Mouse (Mus musculus): ENCODE results near the gene Rps17. TPM values are rescaled to one million over a fixed set of nuclear protein-coding genes. Genes with fewer than 3 reads are reported as not detected.

The Rps17 gene
- polyA plus RNA-seq (2016; fragmentation: Nextera tagmentation; extraction: Ambion mirVana) = 991 and 1,051 TPM in 2 replicates

DNA sequence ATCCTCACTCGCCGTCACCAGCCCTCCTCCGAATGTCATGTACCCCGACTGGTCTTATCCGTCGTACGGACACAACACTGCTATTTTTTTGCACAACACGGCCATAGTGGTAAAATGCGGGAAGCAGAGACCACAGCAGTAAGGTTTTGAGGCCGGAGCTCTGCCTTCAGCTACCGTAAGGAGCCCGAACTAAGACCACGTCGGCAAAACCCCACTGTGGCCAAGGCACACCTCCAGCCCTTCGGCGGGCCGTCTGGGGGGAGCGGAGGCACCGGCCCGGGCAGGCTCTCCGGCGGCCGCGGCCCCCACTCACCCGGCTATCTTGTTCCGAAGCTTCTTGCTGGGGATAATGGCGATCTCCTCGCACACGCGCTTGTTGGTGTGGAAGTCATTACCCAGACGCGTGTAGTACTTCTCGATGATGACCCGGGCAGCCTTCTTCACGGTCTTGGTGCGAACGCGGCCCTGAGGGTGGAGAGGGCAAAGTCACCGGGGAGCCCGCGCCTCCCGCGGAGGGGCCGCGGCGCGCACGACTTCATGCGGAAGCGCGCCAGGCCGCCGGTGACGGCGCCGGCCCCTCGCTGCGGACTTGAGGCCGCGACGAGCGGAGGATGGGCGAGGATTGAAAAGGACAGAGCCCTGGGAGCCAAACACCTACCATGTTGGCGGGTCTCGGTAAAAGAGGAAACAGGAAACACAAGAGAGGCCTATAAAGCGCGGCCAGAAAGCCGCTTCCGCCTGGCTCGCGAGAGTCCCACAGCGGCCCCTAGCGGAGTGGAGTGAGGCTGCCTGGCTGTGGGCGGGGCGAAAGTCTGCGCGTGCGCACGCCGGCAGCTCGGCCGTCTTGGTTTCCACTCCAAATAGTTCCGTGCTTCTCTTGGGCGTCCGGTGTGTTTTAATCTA, at the start of gene Rps17:
Gene Rps17, minus strand, starts transcription at position 711 of the 903 bp plus-strand sequence.
- peak within 1 kb of the TSS; percentile 94 for H3K4me3 ChIP-seq
- peaks cover 7% of the 10 kb centered on the region; the same call in 1 of the 2 replicates for H3K27me3 ChIP-seq (replicated peaks)
- peak within 1 kb of the TSS; percentile 88 for H3K27ac ChIP-seq
- peaks cover 37% of the 10 kb centered on the region for H3K4me1 ChIP-seq
- H3K36me3 ChIP-seq = peaks cover 48% of the 10 kb centered on the region
- no peaks in the 10 kb centered on the region for H3K9me3 ChIP-seq (replicated peaks)
- peak within 1 kb of the TSS; percentile 85 for H3K4me2 ChIP-seq
- under 1% methylated on average over 85 of the region's 85 CpGs for WGBS (ENCODE audit: insufficient replicate concordance)
- ATAC-seq = peak; percentile 84
- peak within 1 kb of the TSS; percentile 99 for H3K9ac ChIP-seq

DNA sequence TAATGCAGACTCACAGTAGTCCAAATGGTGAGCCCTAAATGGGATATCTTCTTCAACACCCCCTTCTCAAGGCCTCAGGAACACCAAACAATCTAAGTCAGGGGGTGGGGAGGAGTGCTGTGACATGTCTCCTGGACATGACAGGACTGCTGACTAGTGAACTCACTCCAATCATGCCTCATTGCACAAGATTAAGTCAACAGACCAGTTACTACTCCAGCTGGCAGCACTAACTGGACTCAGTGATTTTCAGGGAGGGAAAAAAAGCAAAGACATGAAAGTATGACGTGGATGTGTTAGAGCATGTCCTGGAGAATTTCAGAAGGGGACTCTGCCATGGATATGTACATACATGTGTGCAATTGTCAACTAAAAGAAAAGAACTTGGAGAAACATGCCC, 34.3 kb upstream of the Rps17 start:
- WGBS (ENCODE audit: insufficient replicate concordance) = 55% methylated on average over 1 of the region's 1 CpGs
- H3K9me3 ChIP-seq (replicated peaks) = no peaks in the 10 kb centered on the region
- H3K4me1 ChIP-seq = no peaks in the 10 kb centered on the region
- H3K36me3 ChIP-seq = no peaks in the 10 kb centered on the region
- H3K27me3 ChIP-seq (replicated peaks) = peaks cover 3% of the 10 kb centered on the region; the same call in 1 of the 2 replicates
- no peak overlapping the region for H3K9ac ChIP-seq
- H3K4me3 ChIP-seq = no peak overlapping the region
- ATAC-seq = no peak
- no peak overlapping the region for H3K27ac ChIP-seq
- no peak overlapping the region for H3K4me2 ChIP-seq

DNA sequence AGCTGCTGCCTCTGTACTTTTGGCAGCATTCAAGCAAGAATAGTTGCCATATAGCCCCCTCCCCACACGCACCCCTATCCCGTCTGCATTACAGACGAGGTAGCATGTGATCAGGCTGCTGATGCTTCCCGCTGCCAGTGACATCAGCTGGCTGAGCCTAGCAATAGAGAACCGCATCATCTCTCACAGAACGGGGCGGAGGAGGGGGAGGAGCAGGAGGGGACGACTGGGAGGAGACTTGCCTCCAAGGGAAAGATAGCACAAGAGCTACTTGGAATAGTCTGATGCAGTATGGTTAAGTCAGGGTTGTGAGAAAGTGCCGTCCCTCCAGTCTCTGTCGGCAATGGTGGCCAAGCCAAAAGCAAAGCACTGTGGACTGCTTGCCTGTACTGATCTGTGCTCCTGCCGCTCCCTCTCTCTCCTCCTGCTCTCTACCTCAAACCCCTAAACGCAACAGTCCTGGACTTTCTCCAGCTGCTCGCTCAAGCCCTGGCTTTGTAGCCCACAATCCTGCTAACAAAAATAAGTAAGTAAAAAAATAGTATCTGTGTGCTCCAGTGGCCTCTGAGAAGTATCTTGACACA, 27.4 kb upstream of the Rps17 start:
- H3K27me3 ChIP-seq (replicated peaks) = peaks cover 3% of the 10 kb centered on the region; the same call in 1 of the 2 replicates
- H3K9ac ChIP-seq = no peak overlapping the region
- WGBS (ENCODE audit: insufficient replicate concordance) = 10% methylated on average over 13 of the region's 13 CpGs
- H3K9me3 ChIP-seq (replicated peaks) = no peaks in the 10 kb centered on the region
- no peak overlapping the region for H3K27ac ChIP-seq
- H3K36me3 ChIP-seq = no peaks in the 10 kb centered on the region
- no peak for ATAC-seq
- no peak overlapping the region for H3K4me3 ChIP-seq
- H3K4me1 ChIP-seq = no peaks in the 10 kb centered on the region
- no peak overlapping the region for H3K4me2 ChIP-seq

DNA sequence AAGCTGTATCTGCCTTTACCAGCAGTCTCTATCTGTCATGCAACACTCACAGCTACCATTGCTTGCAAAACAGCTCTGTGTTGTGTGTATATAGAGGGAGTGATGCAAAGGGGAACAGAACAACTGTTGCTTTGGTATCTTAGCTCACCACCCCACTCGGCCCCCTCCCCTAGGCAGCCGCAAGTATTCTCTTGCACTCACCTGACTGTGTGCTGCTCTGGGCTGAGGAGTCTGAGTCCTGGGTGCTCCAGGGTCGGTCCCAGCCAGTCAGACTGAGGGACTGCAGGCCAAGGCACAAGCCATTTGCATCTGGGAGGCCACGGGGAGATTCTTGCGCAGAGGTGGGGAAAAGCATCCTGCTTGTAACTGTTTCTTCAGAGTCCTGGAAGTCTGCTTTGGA, 26.8 kb upstream of the Rps17 start:
- no peak overlapping the region for H3K4me2 ChIP-seq
- no peaks in the 10 kb centered on the region for H3K4me1 ChIP-seq
- no peak overlapping the region for H3K9ac ChIP-seq
- H3K27ac ChIP-seq = no peak overlapping the region
- no peaks in the 10 kb centered on the region for H3K36me3 ChIP-seq
- H3K4me3 ChIP-seq = no peak overlapping the region
- 19% methylated on average over 5 of the region's 5 CpGs for WGBS (ENCODE audit: insufficient replicate concordance)
- no peaks in the 10 kb centered on the region for H3K9me3 ChIP-seq (replicated peaks)
- no peak for ATAC-seq
- peaks cover 3% of the 10 kb centered on the region; the same call in 1 of the 2 replicates for H3K27me3 ChIP-seq (replicated peaks)

DNA sequence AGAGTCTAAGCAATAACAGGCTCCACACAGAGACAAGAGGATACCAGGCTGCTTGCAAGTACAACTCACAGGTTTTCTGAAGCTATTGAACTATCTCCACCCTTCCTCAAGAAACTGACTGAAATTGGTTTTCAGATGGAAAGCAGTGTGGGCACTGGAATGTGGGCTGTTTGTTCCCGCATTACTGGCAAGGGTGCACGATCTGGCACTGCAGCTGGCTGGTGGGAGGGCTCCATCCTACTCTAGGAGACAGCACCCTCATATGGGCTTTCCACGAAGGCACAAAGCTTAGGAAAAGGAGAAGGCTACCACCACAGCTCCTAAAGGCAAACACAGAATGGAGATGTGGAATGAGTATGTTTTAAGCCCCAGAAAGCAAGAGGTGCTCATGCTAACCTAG, 24.7 kb upstream of the Rps17 start:
- Histone ChIP-seq H3K27me3 (replicated peaks) (peaks cover 1% of the 10 kb centered on the region), H3K4me1 (no peaks in the 10 kb centered on the region), H3K4me2 (no peak overlapping the region), H3K4me3 (no peak overlapping the region), H3K36me3 (no peaks in the 10 kb centered on the region), H3K27ac (no peak overlapping the region), H3K9me3 (replicated peaks) (no peaks in the 10 kb centered on the region), H3K9ac (no peak overlapping the region)
- ATAC-seq = no peak
- WGBS (ENCODE audit: insufficient replicate concordance) = 42% methylated on average over 3 of the region's 3 CpGs

DNA sequence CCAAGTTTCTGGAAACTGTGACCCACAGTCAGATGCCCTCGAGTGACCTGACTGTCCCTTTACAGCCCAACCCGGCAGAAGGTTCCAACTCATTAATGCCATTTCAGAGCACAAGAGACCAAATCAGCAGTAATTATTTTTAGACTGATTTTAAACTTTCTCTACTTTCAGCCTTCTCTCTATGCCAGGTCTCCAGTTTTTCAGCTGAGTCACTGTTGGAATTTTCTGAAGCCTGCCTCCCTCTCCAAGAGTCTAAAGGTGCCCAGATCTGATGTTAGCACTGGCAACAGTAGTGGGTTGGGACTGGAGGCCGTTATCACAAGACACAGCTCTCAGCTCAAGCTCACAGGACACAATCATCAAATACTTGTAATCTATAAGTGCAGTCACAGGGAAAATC, 22.9 kb upstream of the Rps17 start:
- H3K27me3 ChIP-seq (replicated peaks) = peaks cover 6% of the 10 kb centered on the region
- H3K4me1 ChIP-seq = no peaks in the 10 kb centered on the region
- H3K4me3 ChIP-seq = no peak overlapping the region
- H3K9me3 ChIP-seq (replicated peaks) = no peaks in the 10 kb centered on the region
- H3K36me3 ChIP-seq = no peaks in the 10 kb centered on the region
- no peak overlapping the region for H3K27ac ChIP-seq
- no peak for ATAC-seq
- H3K4me2 ChIP-seq = no peak overlapping the region
- 64% methylated on average over 3 of the region's 3 CpGs for WGBS (ENCODE audit: insufficient replicate concordance)
- no peak overlapping the region for H3K9ac ChIP-seq

DNA sequence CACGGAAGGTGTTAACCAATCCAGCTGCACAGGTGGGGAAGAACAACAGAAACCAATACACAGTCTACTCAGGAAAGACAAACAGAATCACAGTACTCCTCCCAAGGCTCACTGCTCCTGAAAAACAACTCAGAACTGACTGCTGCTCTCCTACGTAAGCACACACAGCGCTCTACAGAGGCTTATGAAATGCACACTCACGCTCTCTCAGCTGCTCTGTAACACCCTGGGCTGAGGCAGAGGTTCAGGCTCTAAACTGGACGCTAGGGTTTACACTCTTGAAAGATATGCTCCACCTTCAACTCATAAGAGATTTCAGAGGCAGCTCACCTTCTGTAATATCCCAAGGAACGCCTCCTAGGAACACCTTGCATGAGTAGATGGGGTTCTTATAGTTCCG, 11.9 kb upstream of the Rps17 start:
- Histone ChIP-seq H3K4me1 (no peaks in the 10 kb centered on the region), H3K9me3 (replicated peaks) (no peaks in the 10 kb centered on the region), H3K27ac (no peak overlapping the region), H3K4me3 (no peak overlapping the region), H3K36me3 (no peaks in the 10 kb centered on the region), H3K9ac (no peak overlapping the region), H3K27me3 (replicated peaks) (peaks cover 21% of the 10 kb centered on the region), H3K4me2 (no peak overlapping the region)
- ATAC-seq = no peak
- WGBS (ENCODE audit: insufficient replicate concordance) = 68% methylated on average over 7 of the region's 7 CpGs

DNA sequence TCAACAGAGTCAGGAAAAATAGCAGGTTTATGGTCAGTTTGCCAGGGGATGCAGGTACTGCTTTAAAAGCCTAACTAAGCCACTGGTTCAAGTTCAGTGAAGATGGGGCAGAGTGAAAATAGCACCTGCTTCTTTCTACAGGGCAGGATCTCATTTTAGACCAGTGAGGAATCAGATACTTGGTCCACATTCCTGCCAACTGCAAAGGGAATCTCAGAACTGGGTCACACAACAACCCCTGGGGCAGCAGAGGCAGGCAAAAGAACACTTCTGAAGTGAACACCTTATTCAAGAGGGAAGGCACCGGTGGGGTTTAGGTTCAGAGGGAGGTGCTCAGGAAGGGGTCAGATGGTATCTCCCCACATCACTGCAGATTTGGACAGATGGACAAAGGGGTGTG, 11.3 kb upstream of the Rps17 start:
- no peaks in the 10 kb centered on the region for H3K9me3 ChIP-seq (replicated peaks)
- no peaks in the 10 kb centered on the region for H3K4me1 ChIP-seq
- WGBS (ENCODE audit: insufficient replicate concordance) = 62% methylated on average over 1 of the region's 1 CpGs
- H3K27ac ChIP-seq = no peak overlapping the region
- no peaks in the 10 kb centered on the region for H3K36me3 ChIP-seq
- ATAC-seq = no peak
- peaks cover 25% of the 10 kb centered on the region for H3K27me3 ChIP-seq (replicated peaks)
- no peak overlapping the region for H3K9ac ChIP-seq
- no peak overlapping the region for H3K4me3 ChIP-seq
- H3K4me2 ChIP-seq = no peak overlapping the region

DNA sequence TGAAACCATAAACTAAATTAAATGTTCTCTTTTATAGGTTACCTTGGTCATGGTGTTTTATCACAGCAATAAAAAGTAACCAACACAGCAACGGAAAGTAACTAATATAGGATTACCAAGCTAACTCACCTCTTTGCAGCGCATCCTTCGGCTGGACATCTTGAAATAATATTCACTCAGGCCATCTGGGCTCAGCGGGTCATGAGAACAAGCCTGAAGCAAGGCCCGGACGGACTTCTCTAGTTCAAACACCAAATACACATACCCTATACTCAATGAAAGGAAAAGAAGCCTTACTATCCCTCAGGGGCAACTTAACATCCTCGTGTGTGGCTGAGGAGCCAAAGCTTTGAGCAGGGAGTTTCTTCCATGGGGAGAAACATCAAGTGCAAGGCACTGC, 10.7 kb upstream of the Rps17 start:
- Histone ChIP-seq H3K27me3 (replicated peaks) (peaks cover 27% of the 10 kb centered on the region), H3K4me1 (no peaks in the 10 kb centered on the region), H3K4me3 (no peak overlapping the region), H3K9ac (no peak overlapping the region), H3K9me3 (replicated peaks) (no peaks in the 10 kb centered on the region), H3K27ac (no peak overlapping the region), H3K36me3 (no peaks in the 10 kb centered on the region), H3K4me2 (no peak overlapping the region)
- WGBS (ENCODE audit: insufficient replicate concordance) = 69% methylated on average over 7 of the region's 7 CpGs
- ATAC-seq = no peak

DNA sequence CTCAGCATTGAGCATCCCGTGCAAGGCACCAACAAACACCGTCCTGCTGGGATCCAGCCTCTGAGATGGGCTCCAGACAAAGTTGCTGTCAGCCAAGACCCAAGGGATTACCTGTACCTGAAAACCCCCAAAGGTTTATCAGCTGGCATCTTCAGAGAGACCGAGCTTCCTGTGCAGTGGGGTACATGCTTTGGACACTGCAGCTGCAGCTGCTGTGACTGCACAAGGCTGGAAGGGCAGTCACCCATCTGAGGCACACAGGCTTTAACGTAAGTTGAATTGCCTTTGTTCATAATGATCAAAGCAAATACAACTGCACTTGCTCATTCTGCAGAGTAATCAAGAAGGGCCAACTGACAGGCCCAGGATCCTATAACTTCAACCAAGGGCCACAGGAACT, 6.8 kb upstream of the Rps17 start:
- WGBS (ENCODE audit: insufficient replicate concordance) = 72% methylated on average over 4 of the region's 4 CpGs
- Histone ChIP-seq H3K4me2 (no peak overlapping the region), H3K4me3 (no peak overlapping the region), H3K27me3 (replicated peaks) (peaks cover 19% of the 10 kb centered on the region), H3K4me1 (no peaks in the 10 kb centered on the region), H3K27ac (no peak overlapping the region), H3K36me3 (no peaks in the 10 kb centered on the region), H3K9ac (no peak overlapping the region), H3K9me3 (replicated peaks) (no peaks in the 10 kb centered on the region)
- ATAC-seq = no peak

DNA sequence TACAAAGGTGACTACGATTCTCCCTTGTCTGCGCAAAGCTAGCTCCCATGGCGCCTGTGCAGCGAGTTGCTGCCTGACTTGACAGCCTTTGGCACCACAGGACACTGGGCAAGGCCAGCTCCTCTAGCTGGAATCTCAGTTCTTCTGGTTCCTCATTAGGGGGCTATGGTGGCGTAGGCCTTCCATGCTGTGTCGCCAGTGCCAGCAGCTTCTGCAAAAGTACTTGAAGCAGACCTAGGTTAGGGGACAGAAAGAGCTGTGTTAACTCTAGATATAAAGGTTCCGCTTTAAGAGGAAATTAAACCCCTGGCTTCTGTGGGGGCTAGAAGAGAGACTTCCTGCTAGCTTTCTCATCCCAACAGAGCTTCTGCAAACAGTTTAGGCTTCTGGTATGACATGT, 3.2 kb upstream of the Rps17 start:
- WGBS (ENCODE audit: insufficient replicate concordance) = 57% methylated on average over 7 of the region's 7 CpGs
- Histone ChIP-seq H3K4me1 (peaks cover 18% of the 10 kb centered on the region), H3K4me2 (no peak overlapping the region), H3K27ac (no peak overlapping the region), H3K9ac (no peak overlapping the region), H3K9me3 (replicated peaks) (no peaks in the 10 kb centered on the region), H3K36me3 (peaks cover 14% of the 10 kb centered on the region), H3K4me3 (no peak overlapping the region), H3K27me3 (replicated peaks) (peaks cover 15% of the 10 kb centered on the region)
- no peak for ATAC-seq

DNA sequence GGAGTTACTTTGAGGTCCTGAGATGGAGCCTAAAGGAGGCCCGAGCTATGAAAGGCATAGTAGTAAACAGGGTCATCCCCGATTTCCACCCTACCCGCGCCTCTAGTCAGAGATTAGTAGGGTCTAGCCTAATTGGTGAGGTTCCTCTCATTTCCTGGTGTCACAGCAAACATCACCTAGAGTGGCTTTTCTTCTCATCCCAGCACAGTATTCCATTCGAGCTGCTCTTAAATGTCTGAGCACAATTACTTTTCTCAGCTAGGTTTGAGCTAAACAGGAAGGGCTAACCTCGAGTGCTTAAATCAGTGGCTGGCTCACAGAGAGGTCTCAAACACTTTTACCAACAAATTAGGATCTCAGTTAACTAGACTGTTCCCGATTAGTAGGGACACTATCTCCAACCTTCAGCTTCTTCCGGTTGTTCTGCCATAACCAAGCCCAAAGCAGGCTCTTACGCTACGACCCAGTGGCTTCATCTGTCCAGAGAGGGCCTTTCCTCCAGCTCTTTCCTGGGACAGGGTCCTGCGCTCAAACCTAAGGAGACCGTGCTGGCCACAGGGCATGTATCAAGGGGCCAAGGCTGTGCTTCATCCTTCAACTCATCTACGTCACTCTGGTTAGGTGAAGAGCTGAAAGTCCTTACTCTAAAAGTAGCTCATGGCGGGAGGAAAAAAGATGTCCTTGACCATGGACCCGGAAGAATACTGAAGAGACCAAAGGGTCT, 555 bp upstream of the Rps17 start:
- Histone ChIP-seq H3K4me2 (peak overlapping the region; percentile 85), H3K4me1 (peaks cover 37% of the 10 kb centered on the region), H3K36me3 (peaks cover 40% of the 10 kb centered on the region), H3K27me3 (replicated peaks) (peaks cover 8% of the 10 kb centered on the region), H3K4me3 (peak overlapping the region; percentile 94), H3K27ac (no peak overlapping the region), H3K9me3 (replicated peaks) (no peaks in the 10 kb centered on the region), H3K9ac (peak overlapping the region; percentile 72)
- 55% methylated on average over 15 of the region's 15 CpGs for WGBS (ENCODE audit: insufficient replicate concordance)
- no peak for ATAC-seq

Measured in liver, embryonic 12.5 days (tissue).